Mouse (Mus musculus) right cerebral cortex, postnatal 14 days (tissue): ENCODE data around the gene Prkce.

Experiments
- DNase-seq: peaks from one replicate; pipeline ENCODE4 v3.0.0; 2022

Prkce gene

DNA sequence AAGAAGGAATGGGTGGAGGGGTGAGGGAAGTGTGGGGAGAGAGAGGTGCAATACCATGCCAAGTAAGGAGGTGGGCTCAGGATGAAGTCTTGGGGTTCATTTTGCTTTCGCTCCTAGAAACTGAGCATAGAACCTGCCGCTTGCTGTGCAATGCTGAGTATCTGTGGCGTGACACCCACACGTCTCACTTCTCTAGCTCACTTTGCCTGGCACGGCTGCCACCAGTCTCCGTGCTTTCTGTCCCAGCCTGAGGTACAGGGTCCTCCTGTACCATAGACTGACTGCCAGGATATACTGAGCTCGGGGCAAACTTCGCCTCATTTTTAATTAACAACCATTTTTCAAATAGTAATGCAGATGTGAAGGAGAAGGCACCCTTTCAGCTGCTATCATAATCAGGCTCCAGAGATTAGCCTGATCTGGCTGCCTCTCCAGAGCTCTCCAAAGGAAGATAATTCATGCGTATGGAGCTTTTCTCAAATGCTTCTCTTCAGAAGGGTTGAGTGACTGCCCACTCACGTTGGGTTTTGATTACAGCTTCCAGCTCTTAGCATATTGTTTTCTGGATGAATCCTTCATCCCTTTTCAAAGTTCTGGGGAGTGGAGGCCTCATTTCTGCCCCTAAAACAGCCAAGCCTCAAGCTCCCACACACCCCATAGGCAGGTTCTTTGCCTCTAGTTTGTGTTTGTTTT is 253.2 kb downstream of the Prkce start:
- DNase-seq: no peak

DNA sequence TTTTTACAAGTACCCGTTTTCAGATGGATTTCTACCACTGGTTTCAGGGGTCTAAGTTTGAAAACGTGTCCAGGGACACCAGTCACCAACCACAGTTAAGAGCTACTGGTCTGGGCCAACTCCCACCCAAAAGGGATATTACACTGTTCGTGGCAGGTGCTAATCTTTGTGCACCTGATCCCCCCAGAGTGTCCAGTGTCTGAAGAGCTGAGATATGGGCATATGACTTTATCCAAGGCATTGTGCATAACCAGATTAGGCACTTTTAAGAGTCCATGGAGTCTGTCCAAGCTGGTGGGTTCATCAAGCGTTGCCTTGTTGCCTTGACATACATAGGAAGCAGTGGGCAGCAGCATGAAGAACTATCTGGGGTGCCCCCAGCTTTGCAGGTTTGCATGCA is 254.4 kb downstream of the Prkce start:
- no peak for DNase-seq

DNA sequence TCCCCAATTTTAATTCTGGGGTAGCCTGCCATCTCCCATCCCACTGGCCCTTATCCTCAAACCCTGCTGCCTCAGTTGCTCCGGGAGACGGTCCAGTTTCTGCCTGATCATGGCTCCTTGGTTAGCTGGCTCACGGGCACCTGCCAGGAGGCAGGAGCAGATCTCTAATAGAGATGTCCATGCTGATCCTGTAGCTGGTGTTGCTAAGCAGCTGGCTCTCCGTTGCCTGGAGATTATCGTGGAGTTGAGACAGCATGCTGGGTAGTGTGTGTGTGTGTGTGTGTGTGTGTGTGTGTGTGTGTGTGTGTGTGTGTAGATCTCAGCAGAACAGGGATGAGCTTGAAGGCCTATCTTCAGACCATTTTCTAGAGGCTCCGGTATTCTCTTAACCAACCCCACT is 262.3 kb downstream of the Prkce start:
- no peak for DNase-seq

DNA sequence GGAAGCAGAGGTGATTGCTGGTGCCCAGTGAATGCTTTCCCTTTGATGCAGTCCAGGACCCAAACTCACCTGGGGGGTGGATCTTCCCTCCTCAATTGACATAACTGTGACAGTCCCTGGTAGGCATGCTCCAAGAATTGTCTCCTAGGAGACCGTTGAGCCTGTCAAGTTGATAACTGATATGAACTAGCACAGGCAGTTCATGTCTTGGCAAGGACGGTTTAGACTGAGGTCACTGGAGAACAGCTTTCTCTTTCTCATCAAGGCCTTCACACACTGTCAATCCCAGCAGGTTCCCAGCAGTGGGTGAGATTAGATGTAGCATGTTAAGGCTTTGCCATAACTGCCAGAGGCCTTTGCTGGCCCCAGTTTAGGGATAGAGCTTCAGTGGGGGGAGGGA is 265.5 kb downstream of the Prkce start:
- DNase-seq: no peak

DNA sequence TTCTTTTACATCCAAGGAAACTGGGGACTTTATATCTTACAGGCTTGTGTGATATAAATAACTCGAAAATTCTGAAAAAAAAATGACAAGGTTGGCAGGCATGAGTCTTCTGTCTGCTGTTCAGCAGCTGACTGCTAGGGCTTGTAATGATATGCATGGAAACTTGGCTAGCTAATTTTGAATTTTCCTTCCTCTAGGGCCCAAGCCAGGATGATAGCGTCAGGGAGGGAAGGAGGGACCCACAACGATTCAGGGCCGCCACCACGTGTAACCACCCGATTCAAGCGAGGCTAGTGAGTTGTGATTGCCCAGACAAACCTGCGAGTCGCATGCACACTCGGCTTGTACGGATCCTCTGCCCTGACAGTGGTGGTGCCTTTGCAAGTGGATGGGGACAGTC is 266.2 kb downstream of the Prkce start:
- no peak for DNase-seq

DNA sequence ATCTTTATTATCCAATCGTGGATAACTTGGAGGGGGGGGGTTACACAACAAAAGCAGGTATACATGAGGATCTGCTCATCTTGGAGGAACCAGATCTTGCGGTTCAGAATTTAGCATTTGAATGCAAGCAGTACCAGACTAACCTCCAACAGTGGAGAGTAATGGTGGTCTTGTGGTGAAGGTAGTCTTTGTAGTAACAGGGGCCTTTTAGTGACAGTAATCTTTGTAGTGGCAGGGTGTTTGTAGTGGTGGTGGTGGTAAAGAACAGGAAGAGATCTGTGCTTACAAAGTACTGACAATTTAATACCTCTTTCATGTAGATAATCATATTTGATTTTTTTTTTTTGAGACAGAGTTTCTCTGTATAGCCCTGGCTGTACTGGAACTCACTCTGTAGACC is 267.2 kb downstream of the Prkce start:
- DNase-seq: no peak

DNA sequence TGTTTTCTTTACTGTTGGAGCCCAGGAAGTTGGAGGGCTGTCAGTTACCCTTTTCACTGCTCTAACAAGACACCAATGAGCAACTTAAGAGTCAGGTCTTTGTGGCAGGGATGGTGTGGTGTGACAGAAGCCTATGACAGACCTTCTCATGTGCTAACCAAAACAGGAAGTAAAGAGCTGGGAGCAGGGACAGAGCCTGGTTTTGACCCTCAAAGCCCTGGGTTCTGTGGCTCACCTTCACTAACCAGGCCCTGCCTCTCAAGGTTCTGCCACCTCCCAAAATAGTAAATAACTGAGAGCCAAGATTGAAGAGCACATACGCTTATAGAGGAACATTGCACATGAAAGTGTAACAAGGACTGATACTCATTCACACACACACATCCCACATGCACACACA is 268.0 kb downstream of the Prkce start:
- DNase-seq: no peak

DNA sequence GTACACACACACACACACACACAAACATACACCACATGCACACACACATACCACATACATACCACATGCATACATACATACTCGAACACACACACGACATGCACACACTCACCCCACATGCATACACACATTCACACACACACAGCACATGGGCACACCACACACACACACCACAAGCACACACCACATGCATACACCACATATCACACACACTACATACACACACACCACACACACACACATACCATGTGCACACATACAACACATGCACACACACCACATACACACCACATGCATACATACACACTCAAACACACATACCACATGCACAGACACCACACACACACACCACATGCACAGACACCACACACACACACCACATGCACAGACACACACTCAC is 268.4 kb downstream of the Prkce start:
- no peak for DNase-seq

DNA sequence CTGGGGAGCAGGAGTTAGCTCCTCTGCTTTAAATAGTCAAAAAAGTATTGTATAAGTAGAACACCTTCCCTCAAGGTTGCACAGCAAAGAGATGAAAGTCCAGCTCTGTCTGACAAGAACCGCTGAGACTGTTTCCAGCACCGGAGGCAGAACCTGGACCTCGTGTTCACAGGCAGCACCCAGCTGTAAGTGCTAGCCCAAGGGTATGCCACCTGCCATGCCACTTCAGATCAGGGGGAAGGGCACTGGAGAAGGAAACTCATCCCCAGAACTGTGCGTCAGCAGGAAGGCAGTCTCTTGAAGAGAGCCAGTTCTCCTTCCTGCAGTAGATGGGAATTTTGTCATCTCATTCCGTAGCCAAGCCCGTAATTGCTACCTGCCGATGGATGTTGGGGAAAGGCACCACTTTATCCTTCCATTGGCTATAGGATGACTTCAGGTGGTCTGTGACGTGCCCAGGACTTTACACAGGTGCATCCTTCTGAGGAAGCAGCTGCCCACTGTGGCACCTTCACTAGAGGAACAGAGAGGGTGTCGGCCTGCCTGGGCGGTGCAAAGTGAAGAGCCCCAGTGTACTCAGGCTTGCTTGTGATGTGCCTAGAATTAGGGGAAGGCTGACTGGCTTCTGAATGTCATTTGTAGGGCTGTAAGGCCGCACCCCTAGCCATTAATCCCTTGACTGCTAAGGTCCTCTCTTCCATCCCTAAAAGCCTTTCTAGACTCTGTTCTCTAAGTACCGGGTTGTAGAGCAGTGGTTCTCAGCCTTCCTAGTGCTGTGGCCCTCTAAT is 269.2 kb downstream of the Prkce start:
- DNase-seq: no peak

DNA sequence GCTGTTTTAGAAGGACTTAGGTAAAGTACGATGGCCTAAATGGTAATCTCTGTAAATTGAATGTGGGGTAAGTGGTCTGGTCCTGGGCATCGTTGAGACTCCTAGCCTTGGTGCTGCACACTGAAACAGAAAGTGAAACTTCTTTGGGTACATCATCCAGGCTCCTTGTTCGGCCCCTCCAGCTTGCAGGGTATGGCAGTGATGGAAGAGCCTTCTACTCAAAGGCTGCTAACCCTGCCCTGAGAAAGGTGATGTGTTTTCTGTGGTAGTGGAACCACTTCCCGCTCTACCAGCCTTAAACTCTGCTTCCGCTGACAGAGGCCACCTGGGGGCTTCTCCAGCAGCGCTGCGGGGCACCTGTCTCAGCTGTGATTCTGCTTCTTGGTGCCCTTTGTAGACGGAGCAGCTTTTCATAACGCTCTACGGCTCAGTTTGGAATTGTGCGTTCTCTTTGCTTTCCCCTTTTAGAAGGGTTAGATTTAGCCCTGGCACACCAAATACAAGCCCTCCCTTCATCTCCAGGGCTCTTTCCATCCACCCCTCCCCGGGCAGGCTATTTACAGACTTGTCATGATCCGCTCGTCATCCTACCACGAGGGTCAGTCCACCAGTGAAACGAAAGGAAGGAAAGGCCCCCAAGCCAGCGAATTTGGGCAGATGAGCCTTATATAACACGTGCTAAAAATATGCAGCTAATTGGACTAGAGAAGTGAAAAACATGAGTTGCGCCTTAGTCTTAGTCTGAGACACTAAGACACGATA is 270.1 kb downstream of the Prkce start:
- peak; percentile 66 for DNase-seq

DNA sequence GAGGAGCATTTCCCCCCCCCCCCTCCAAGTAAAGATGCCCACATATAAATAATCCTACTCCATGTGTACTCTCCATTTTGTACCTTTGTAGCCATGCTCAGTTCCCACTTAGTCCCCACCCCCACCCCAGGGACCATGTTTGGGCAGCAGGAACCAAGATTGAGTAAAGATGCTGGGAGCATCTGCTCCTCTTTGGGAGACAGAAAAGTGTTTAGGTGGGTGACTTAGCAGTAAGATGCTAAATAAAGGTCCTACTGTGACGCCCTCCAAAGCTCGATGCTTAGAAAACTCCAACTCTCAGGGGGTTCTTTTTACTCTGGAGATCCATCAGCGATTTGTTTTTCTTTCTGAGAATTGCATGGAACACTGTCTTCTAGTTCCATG is 270.7 kb downstream of the Prkce start:
- DNase-seq: no peak

DNA sequence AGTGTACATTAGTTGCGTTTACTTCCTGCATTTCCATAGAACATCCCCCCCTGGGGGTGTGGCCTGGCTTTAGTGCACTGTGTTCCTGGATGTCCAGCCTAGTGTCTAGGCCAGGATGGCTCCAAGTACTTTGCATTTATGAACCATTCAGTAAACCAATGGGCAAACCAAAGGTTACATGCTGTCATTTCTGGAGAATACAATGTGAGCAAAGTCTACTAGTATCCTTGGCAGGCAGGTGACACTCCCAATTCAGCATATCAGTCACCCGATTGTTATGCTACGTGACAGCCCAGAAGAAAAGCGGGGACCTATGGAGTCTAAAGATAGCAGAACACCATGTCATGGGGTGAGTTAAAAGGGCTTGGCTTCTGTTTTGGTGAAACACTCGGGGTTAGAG is 271.2 kb downstream of the Prkce start:
- no peak for DNase-seq

DNA sequence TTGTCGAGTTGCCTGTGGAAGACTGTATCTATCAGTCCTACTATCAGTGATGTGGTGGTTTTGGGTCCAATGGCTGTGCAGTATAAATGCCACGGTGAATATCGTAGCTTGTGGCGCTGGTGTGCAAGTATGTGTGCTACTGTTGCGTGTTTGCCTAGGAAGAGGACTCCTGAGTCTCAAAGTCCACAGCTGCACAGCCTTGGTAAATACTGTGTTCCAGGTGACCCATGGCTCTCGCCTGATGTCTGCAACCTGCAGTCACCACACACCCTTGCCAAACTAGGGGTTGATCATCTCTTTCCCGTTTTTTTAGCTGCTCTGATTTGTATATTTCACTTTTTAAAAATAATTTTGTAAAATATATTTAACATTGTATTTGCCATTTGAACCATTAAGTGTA is 273.5 kb downstream of the Prkce start:
- no peak for DNase-seq

DNA sequence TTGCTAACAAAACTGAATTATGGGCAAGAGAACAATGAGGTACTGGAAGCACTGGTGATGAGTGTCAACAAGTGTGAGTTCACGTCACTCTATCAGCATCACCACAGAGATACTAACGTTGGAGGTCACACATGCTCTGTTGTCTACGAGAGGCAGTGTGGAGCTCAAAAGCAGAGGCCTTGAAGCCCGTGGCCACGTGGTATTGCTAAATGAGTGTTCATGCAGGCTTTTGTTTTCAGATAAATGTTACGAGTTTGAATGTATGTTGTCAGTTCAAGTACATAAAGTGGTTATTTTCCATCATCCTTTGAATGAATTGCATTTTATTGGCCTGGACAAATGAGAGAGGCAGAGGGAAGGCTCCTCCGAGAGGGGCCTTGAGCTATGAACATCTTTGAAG is 276.3 kb downstream of the Prkce start:
- DNase-seq: no peak

DNA sequence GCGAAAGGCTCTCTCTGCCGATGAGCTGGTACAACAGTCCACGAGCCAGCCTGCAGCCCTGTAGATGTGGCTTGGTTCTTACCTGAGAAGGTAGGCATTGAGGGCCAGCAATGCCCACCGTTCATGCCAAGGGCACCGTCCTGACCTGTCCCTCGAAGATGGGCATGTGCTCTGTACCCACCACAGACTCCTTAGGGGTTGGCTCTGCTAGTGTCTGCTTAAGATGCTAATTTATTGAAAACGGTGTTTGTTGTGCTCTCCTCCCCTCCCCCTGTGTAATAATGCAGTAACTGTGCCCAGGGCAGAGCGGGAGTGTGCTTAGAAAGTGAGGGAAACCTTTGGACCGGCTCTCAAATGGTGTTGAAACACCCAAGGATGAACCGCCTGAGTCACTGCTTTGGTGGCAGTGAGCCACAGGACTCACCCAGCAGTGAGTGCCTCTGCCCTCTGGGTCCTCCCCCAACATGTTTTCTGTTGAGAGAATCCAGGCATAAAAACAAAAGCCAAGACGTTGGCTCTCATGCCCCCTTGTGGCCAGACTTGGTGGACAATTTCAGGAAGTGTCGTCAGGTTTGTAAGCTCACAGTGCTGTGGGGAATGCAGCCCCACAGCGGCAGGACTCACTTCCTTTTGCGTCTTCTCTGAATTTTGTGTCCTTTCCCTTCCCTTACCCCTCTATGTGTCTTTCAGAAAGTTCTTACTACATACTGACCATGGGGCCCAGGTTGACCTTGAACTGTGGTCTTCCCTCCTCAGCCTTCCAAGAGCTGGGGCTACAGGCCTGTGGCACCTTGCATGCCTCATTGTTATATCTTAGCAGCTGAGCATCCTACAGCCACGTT is 277.2 kb downstream of the Prkce start:
- peak; percentile 88 for DNase-seq

DNA sequence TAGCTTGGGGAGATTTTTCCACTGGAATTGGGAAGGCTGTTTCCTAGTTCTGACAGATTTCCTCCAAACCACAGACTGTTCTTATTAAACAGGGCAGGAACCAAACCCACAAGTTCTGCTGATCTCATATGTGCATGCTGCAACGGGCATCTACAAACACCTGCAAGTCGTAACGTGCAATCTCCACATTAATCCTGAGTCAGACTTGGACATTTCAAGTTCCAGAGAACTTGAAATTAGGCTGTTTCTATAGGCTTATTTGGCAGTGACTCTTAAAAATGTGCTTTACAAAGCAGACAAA is 277.8 kb downstream of the Prkce start:
- no peak for DNase-seq

DNA sequence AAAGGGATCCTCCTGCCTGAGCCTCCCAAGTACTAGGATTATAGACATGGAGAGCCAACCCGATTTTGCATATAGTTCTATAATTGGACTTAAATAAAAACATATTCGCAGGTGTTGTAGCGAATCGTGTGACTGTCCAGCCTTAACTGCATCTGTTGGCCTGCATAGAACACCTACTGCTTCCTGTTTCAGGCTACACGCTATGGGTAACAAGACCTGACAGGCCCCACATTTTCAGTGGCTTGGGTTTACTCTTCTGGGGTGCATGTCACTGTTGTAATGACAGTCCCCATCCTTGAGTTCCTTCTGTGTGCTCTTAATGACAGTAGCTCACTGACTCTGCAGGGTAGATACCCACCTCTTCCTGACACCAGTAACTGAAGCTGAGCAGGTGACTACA is 278.3 kb downstream of the Prkce start:
- DNase-seq: no peak

DNA sequence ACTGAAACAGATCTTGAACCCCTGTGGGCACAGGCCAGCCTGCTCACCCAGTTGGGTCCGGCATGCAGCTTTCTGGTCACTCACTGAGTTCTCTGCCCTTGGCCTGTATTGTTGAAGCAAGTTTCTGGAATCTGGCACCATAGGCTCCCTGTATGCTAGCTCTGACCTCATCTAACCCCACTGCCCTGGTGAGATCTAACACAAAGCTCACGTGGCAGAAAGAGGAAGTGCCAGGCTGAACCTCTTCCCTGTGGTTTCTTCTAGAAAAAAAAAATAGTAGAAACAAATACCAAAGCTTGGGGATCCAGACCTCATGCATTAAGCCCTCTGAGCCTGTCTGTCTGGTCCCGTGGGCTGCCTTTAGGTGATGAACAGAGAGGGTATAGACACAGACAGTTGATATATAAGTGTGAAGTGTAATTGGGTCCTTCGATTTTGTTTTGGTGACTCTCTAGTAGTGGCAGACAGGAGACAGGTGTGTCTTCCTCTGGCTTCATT is 279.6 kb downstream of the Prkce start:
- no peak for DNase-seq

DNA sequence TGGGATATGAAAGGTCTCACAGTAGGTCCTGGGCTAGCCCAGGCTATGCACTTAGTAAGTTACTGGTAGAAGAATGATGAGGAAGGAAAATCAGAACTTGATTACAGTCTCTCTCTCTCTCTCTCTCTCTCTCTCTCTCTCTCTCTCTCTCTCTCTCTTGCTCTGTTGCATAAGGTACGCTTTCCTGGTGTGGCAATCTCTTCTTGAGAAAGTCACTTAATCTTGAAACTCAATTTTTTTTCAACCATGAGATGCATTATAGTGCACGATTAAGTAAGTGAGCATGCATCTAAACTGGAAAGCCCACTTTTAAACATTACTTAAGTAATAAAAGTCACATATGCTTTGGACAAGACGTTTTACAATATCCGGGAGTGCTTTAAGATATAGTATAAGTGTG is 285.3 kb downstream of the Prkce start:
- no peak for DNase-seq

DNA sequence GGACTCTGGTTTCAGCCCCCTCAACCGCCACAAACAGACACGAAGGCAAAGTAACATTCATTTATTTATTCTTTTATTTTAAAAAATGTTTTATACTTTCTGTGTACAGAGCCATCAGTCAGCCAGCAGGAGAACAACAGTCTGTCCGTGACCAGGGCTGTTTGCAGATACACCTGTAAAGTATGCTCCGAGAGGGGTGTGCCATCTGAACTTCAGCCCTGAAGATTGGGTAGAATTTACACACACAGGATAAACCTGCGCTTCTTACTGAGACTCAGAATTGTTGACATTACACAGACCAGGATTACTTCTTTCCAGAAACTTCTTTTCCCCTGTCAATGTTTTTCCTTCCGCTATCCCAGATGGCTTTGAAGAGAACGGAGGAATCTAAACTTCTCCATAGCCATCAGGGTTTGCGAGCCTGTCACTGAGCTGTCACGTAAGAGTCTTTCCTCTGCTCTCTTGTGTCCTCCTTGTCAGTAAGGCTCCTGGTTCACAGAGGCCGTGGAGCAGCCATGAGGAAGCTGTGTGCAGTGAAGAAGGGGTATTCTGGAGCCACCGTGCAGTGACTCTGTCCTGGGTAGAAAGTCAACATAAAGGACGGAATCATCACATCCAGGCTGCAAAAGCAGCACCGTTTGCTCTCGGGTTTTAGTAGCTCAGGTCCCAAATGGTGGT is 286.2 kb downstream of the Prkce start:
- no peak for DNase-seq

DNA sequence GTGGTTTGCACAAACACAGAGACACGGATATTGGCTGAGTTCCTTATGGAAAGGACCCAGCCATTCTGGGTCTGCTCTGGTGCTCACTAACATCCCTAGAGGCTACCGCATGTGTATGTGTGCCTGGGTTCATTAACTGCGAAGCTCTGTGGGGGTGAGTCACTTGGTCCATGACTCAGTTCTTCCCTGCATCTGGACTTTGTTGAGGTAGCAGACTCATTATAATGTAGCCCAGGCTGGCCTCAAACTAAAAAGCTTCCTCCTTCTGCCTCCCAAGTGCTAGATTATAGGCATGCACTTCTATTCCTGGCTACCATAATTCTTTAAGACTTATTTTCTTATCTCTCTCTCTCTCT is 286.7 kb downstream of the Prkce start:
- DNase-seq: no peak

DNA sequence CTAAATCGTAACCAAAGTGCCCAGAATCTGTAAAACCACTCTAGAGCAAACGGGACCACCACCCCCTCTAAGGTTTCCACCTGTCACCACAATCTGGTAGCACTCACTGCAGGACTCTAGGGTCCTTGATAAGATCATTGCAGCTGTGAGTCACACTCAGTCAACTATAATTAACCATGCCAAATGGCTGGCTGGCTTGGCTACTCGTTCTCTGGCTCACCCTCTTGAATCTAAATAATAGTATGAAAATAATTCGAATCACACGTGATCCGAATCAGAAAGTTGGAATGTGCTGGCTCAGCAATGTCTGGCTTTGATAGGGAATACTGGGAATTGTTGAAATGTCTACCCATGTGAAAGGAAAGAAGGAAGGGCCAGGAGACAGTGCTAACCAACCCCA is 288.9 kb downstream of the Prkce start:
- DNase-seq: no peak
